Mouse (Mus musculus): Measurements from ENCODE around the gene Vmn1r118. TPM values are rescaled to one million over a fixed set of nuclear protein-coding genes. Genes with fewer than 3 reads are reported as not detected.
"Not testable (repeated sequence)": the region's sequence is repeated elsewhere in the genome, so short reads cannot be mapped to it uniquely, and the experiment has no call there.

Gene Vmn1r118
- not detected in 2 replicates for polyA plus RNA-seq (2012; rRNA removed)

GRCm38 (mm10) chr7:20912247-20912646, at the start of gene Vmn1r118:
Vmn1r118 (minus strand) TSS chr7:20912347.
- H3K4me3 ChIP-seq (ENCODE audit: insufficient read depth, low read length); H3K27ac ChIP-seq (ENCODE audit: insufficient read depth, low read length); H3K4me1 ChIP-seq (ENCODE audit: control insufficient read depth, insufficient read depth, low read length): not testable (repeated sequence)

GRCm38 (mm10) chr7:20884021-20884420, 28.1 kb downstream of the Vmn1r118 start, which contains the start of gene Vmn1r117:
Vmn1r117 (minus strand) TSS chr7:20884121.
- H3K4me3 ChIP-seq (ENCODE audit: insufficient read depth, low read length); H3K27ac ChIP-seq (ENCODE audit: insufficient read depth, low read length); H3K4me1 ChIP-seq (ENCODE audit: control insufficient read depth, insufficient read depth, low read length): not testable (repeated sequence)

DNA sequence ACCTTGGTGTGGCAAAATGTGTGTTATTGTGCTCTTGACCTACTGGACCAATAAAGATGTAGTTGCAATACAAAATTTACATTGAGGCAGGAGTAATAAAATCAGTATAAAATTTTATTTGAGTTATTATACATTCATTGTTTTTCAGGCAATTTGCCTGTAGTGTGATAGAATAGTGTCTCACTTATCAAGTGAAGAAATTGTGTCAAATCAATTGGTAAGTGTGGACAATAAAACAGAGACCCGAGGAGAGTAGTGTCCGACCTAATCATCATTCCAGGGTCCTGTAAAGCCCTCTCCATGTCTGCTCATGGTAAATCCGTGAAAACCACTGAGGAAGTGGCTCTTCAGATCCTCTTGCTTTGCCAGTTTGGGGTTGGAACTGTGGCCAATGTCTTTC, 40.2 kb downstream of the Vmn1r118 start, which contains the start of gene Vmn1r116:
Gene Vmn1r116 (plus strand): TSS at position 301 of the 400 bp plus-strand sequence.
- H3K4me1 ChIP-seq (ENCODE audit: control insufficient read depth, insufficient read depth, low read length); H3K4me3 ChIP-seq (ENCODE audit: insufficient read depth, low read length); H3K27ac ChIP-seq (ENCODE audit: insufficient read depth, low read length): not testable (repeated sequence)

Other genes starting within 250 kb of the Vmn1r118 start
- gene Vmn1r107, start 243.4 kb downstream of the Vmn1r118 start, polyA plus RNA-seq (2012; rRNA removed) = not detected in 2 replicates
- gene Vmn1r111, start 209.1 kb downstream of the Vmn1r118 start, polyA plus RNA-seq (2012; rRNA removed) = not detected in 2 replicates
- not detected in 2 replicates for gene Gm10668, start 181.7 kb downstream of the Vmn1r118 start, polyA plus RNA-seq (2012; rRNA removed)
- gene Vmn1r112, start 141.2 kb downstream of the Vmn1r118 start, polyA plus RNA-seq (2012; rRNA removed) = not detected in 2 replicates
- gene Vmn1r113, start 125.1 kb downstream of the Vmn1r118 start, polyA plus RNA-seq (2012; rRNA removed) = not detected in 2 replicates
- not detected in 2 replicates for gene Vmn1r114, start 100.2 kb downstream of the Vmn1r118 start, polyA plus RNA-seq (2012; rRNA removed)
- not detected in 2 replicates for gene Vmn1r115, start 67.4 kb downstream of the Vmn1r118 start, polyA plus RNA-seq (2012; rRNA removed)
- not detected in 2 replicates for gene Vmn1r116, start 40.1 kb downstream of the Vmn1r118 start, polyA plus RNA-seq (2012; rRNA removed)
- not detected in 2 replicates for gene Vmn1r117, start 28.2 kb downstream of the Vmn1r118 start, polyA plus RNA-seq (2012; rRNA removed)
- gene Vmn1r119, start 100.1 kb upstream of the Vmn1r118 start, polyA plus RNA-seq (2012; rRNA removed) = not detected in 2 replicates
- not detected in 2 replicates for gene Vmn1r120, start 141.4 kb upstream of the Vmn1r118 start, polyA plus RNA-seq (2012; rRNA removed)
- not detected in 2 replicates for gene Vmn1r121, start 186.2 kb upstream of the Vmn1r118 start, polyA plus RNA-seq (2012; rRNA removed)
- gene Vmn1r122, start 221.8 kb upstream of the Vmn1r118 start, polyA plus RNA-seq (2012; rRNA removed) = not detected in 2 replicates
- not detected in 2 replicates for gene Vmn1r123, start 249.8 kb upstream of the Vmn1r118 start, polyA plus RNA-seq (2012; rRNA removed)

Data from cortical plate, adult 2 months (tissue).